ENCODE assay signal across 17 mouse cellular contexts in genomic region chr14:26476391-26476790, GRCm38 (mm10).
"Had no signal": no experiment of that assay in that cellular context is flagged by ENCODE, and none has a peak within 500 bp of the region (broad histone marks: within the 10 kb centered on the region; RNA-seq: fewer than 3 reads in every experiment).

No protein-coding gene starts in this region.

- H3K27me3 ChIP-seq: neural tube, embryonic 12.5 days; neural tube, embryonic 13.5 days; neural tube, embryonic 15.5 days; stomach, embryonic 15.5 days had no signal

- H3K4me1 ChIP-seq: neural tube, embryonic 12.5 days; neural tube, embryonic 15.5 days; stomach, embryonic 15.5 days had no signal

- DNase-seq: retina, postnatal 1 day; right cerebral cortex, adult 18-20 months; right cerebral cortex, postnatal 14 days; right cerebral cortex, postnatal 25 days; right cerebral cortex, postnatal 4 days; spleen, adult 18-20 months; thymus, adult 18-20 months; thymus, adult 2 months; thymus, postnatal 14 days; thymus, postnatal 25 days; thymus, postnatal 36 days; thymus, postnatal 4 days had no signal

- H3K9ac ChIP-seq: neural tube, embryonic 12.5 days; neural tube, embryonic 13.5 days; neural tube, embryonic 15.5 days; stomach, embryonic 15.5 days had no signal

- H3K4me3 ChIP-seq: neural tube, embryonic 12.5 days; neural tube, embryonic 13.5 days; neural tube, embryonic 15.5 days; stomach, embryonic 15.5 days had no signal

- H3K9me3 ChIP-seq: neural tube, embryonic 12.5 days; neural tube, embryonic 13.5 days; neural tube, embryonic 15.5 days; stomach, embryonic 15.5 days had no signal

- H3K27ac ChIP-seq: neural tube, embryonic 12.5 days; neural tube, embryonic 13.5 days; neural tube, embryonic 15.5 days; stomach, embryonic 15.5 days; stomach, postnatal 0 days had no signal

- H3K4me2 ChIP-seq: neural tube, embryonic 12.5 days; neural tube, embryonic 13.5 days; neural tube, embryonic 15.5 days; stomach, embryonic 15.5 days had no signal

- H3K36me3 ChIP-seq: neural tube, embryonic 12.5 days; neural tube, embryonic 13.5 days; neural tube, embryonic 15.5 days; stomach, embryonic 15.5 days had no signal
